Mouse (Mus musculus) T-helper 2 cell (primary cell): ENCODE results near the gene Mipep.

ENCODE experiments used
- in situ Hi-C: fragments of 300-600 bp; cut with MboI, MseI; formaldehyde crosslinking; loops from one replicate; pipeline ENCODE4 v1.15.1; 2025; ENCODE audit warnings: high pct_unique_total_duplicates

Mipep gene

GRCm38 (mm10) chr14:60856913-60857300, 72.5 kb downstream of the Mipep start:
- in situ Hi-C loops, result no loop called here

GRCm38 (mm10) chr14:60863396-60863795, 79.0 kb downstream of the Mipep start:
- in situ Hi-C loops, result no loop called here

GRCm38 (mm10) chr14:60866399-60866798, 82.0 kb downstream of the Mipep start:
- in situ Hi-C loops, result no loop called here

- in situ Hi-C loops, result no loop called here
Measured at GRCm38 (mm10) chr14:60868325-60868724, 84.0 kb downstream of the Mipep start.

GRCm38 (mm10) chr14:60871831-60872230, 87.5 kb downstream of the Mipep start:
- in situ Hi-C loops, result no loop called here

- in situ Hi-C loops, result no loop called here
Measured at GRCm38 (mm10) chr14:60882106-60882505, 97.7 kb downstream of the Mipep start.

GRCm38 (mm10) chr14:60882681-60883080, 98.3 kb downstream of the Mipep start:
- in situ Hi-C loops, result no loop called here

GRCm38 (mm10) chr14:60885361-60885950, 101.1 kb downstream of the Mipep start:
- in situ Hi-C loops, result loop anchor here (5.0 kb wide), 1 partner anchor 47 kb away; no protein-coding TSS in a partner anchor

GRCm38 (mm10) chr14:60893882-60894281, 109.5 kb downstream of the Mipep start:
- in situ Hi-C loops, result no loop called here

- in situ Hi-C loops, result no loop called here
Measured at GRCm38 (mm10) chr14:60895172-60896000, 111.0 kb downstream of the Mipep start.

GRCm38 (mm10) chr14:60898086-60898667, 113.8 kb downstream of the Mipep start:
- in situ Hi-C loops, result no loop called here

GRCm38 (mm10) chr14:60904501-60904900, 120.1 kb downstream of the Mipep start:
- in situ Hi-C loops, result no loop called here

- in situ Hi-C loops, result loop anchor here (5.0 kb wide), 1 partner anchor 69 kb away; no protein-coding TSS in a partner anchor
Measured at GRCm38 (mm10) chr14:60906421-60907374, 122.3 kb downstream of the Mipep start.

- in situ Hi-C loops, result loop anchor here (5.0 kb wide), 1 partner anchor 72 kb away; no protein-coding TSS in a partner anchor
Measured at GRCm38 (mm10) chr14:60909351-60909750, 125.0 kb downstream of the Mipep start.

- in situ Hi-C loops, result no loop called here
Measured at GRCm38 (mm10) chr14:60910506-60911444, 126.4 kb downstream of the Mipep start.

GRCm38 (mm10) chr14:60912981-60913468, 128.7 kb downstream of the Mipep start:
- in situ Hi-C loops, result no loop called here

- in situ Hi-C loops, result no loop called here
Measured at GRCm38 (mm10) chr14:60916661-60917060, 132.3 kb downstream of the Mipep start.

- in situ Hi-C loops, result no loop called here
Measured at GRCm38 (mm10) chr14:60926011-60926410, 141.6 kb downstream of the Mipep start.

- in situ Hi-C loops, result no loop called here
Measured at GRCm38 (mm10) chr14:60935705-60936104, 151.3 kb downstream of the Mipep start.

- in situ Hi-C loops, result no loop called here
Measured at GRCm38 (mm10) chr14:60937481-60938039, 153.2 kb downstream of the Mipep start.
